Mouse (Mus musculus): ENCODE measurements at regions not wholly inside any gene's neighbourhood (a gene's known extent, or its start where the extent isn't known, plus 50 kb on each side); places are given as distances from the start of the nearest gene placed in this dataset.

DNA sequence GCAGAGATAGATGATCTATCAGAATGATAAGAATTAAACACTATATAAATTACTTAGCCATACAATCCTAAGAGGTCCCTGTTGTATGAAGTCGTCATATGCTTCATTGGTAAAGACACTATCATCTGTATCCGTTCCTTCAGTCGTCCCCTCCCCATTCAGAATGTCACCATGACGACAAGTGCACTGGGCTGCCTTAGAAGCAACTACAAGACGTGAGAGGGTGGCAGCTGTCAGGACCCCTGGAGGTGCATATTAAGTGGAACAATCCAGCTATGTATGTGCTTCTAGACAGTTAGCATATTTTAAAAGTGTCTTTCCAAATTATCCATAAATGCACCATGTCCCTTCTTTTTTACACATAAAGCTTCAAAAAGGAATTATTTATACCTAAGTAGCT, 343.0 kb upstream of the 5930422O12Rik start:
- no peak for DNase-seq (ENCODE audit: extremely low spot score, low read depth, low spot score)

DNA sequence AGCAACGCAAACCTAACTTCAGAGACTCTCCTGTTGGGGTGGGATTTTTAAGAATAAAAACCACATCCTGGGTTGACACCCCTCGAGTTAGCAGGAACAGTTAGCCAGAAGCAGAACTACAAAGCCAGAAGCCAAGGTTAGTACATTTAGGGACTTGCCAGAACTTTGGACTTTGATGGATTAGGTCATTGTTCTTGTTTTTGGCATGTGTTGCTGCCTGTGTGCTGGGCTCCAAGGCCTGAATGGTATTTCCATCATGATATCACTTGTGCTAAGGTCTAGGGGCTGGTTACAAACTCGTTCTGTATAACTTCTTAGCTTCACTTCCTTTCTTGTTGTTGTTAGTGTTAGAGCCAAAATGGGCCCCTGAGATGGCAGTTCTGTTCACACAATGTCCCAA, 338.8 kb upstream of the 5930422O12Rik start:
- no peak for DNase-seq (ENCODE audit: extremely low spot score, low read depth, low spot score)

DNA sequence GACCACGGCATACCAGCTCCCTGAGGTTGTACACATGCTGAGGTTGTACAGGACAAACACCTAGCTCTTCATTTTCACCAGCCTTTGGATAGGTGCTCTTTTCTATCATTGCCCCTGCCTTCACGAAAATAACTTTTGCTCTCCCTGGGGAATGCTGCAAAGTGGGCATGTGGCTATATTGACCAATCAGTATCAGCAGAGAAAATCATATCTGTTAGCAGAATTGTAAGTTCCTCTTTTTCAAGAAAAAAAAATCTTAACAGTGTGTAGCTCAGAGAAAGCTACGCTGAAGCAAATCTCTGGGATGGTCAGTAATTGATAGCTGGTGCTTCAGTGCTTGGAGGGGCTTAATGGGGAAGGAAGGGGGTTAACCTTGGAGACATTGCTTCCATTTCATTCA, 319.6 kb upstream of the 5930422O12Rik start:
- DNase-seq (ENCODE audit: extremely low spot score, low read depth, low spot score) = no peak

DNA sequence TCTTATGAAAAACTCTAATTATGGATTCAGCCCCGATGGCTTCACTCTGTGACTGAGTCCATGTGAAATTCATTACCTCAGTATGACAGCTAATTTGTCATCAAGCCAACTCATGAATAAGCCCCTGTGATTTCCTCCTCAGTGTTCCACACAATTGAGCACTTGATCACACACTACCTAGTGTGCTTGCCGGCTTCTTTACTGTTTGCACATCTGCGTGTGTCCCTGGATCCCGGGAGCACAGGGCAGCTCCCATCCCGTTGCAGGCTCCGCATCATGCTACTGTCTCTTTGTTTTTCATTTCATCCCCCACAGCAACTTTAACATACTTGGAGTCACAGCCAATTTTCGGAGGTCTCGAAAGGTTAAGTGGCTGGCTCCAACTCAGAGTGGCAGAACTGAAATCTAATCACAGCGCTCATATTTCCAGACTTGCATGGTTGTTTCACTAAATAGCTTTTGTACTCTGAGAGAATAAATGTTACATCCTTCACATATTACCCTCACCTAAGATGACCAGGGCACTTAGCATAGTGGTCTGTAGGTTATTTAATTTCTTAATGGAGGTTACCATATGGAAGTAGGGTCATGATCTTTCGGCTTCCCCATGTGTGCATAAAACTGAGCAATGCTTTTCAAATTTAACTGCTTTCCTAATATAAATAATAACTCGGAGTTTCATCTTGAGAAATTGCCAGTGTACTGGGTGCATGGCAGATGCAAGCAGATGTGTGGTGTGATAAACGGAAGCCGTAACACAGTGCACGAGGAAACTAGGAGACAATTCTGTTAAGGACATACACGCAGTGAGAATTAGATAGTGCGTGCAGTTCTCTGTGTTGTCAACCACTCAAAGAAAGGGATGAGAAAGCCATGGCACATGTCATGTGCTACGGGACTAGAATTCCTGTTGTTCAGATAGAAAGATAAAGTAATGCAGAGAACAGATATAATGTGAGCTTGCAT, 313.0 kb upstream of the 5930422O12Rik start:
- DNase-seq (ENCODE audit: extremely low spot score, low read depth, low spot score) = peak; percentile 16

DNA sequence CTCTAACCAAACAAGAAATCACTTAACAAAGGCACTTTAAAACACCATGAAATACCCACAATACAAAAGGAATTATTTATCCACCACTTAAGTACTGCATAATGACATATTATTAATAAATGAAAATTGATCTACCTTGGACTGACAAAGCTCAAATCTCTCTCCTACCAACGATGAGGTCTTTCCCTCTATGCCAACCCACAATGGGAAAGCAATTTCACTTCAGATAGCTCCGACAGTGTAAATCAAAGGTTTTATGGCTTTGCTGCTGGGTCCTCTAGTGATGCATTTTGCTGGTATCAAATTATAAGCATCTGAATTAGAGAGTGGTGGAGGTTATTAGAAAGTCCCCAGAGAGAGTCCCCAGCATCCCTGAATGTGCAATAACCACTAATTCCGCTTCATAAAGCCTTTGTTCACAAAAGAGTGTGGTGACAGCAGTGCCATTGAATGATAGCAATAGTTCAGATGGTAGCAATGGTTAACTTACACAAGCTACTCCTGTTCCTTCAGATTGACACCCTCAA, 305.4 kb upstream of the 5930422O12Rik start:
- DNase-seq (ENCODE audit: extremely low spot score, low read depth, low spot score) = no peak

DNA sequence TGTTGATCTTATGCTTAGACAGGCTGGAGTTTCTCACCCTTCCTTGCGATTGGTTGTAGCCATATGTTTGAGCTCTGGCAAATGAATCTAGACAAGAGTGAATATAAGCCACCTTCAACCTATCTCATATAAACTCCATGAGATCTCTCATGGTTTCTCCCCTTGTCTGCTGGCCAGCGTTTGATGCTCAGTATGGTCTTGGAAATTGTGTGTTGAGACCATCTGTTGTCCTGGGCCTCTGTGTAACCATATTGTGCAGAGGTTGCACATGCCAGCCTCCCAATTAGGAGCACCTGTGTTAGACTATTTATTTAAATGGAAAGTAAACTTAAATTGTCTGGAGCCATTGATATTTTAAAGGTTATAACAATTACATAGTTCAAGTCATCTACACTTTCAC, 301.5 kb upstream of the 5930422O12Rik start:
- no peak for DNase-seq (ENCODE audit: extremely low spot score, low read depth, low spot score)

DNA sequence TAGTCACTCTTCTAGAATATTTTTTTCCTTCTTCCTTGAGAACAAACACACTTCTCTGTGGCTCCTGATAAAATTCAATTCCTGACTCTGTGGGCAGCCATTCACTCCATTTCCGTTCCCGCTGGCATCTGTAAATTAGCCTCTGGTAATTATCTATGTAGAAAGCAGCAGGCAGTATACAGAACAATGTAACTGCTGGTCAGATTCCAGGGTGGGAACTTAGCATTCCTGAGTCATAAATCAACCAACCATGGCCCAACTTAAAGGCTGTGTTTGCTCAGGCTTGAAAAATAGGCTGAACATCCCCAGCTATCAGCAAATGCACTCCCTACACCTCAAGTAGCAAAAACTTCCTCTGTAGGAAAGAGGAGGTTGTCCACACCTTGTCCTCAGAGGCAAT, 289.6 kb upstream of the 5930422O12Rik start:
- peak; percentile 39 for DNase-seq (ENCODE audit: extremely low spot score, low read depth, low spot score)

DNA sequence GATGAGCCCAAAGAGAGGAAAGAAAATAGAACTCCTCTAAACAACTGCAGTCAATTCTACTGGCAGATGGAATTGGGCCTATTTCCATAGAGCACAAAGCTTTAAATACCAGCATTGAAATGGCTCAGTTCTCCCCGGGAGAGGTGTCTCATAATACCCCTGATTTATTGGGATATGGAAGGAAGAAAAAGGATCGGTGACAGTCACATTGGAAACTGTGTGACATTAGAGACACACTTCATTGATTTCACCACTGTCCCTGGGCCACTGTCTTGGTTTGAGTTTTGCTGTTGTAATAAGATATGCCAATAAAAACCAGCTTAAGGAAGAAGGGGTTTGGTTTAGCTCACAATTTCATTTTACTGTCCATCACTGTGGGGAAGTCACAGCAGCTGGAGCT, 288.7 kb upstream of the 5930422O12Rik start:
- DNase-seq (ENCODE audit: extremely low spot score, low read depth, low spot score) = no peak

DNA sequence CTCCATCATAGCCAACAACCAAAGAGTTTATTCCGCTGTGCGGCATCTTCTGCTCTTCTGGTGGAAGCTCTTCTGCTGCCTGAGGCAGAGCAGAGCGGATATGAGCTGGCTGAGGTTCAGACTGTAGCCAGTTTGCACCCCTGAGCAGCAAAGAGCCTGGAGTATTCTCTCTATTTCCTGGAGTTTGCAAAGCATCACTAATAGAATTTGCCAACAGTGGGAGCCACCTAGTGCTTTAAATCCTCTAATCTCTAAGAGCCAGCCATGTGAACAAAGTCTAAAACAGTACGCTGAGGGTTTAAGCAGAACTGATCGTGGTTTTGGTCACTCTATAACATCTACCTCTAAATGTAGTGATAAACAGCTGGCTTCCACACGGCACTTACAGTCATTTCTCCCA, 250.9 kb upstream of the 5930422O12Rik start:
- DNase-seq (ENCODE audit: extremely low spot score, low read depth, low spot score) = no peak

DNA sequence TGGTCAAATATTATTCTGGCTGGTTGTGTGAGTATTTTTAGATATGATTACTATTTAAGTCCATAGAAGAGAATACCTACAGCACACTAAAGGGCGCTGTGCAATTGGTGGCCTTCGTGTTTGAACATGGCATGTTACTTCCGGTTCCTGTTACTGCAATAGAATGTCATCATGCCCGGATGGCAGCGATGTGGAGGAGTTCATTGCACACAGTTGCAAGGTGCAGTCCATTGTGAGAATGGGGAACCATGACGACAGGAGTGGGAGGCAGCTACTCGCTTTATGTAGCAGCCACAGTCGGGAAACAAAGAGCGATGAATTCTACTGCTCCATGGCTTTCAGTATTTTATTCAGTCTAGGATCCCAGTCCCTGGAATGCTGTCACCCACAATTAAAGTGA, 245.5 kb upstream of the 5930422O12Rik start:
- DNase-seq (ENCODE audit: extremely low spot score, low read depth, low spot score) = no peak
